12 mouse cellular contexts compared by ENCODE assay signal in genomic region chr10:60286546-60286945, GRCm38 (mm10). TPM values are rescaled to one million over a fixed set of nuclear protein-coding genes. Genes with fewer than 3 reads are reported as not detected.
DNase-seq lines count a peak whose midpoint lies in the region; ATAC-seq and TF ChIP-seq lines count a peak whose summit lies in the region.
"Had no signal": no experiment of that assay in that cellular context is flagged by ENCODE, and none has a peak within 500 bp of the region (broad histone marks: within the 10 kb centered on the region; RNA-seq: fewer than 3 reads in every experiment).

No protein-coding gene starts in this region.

- H3K4me2 ChIP-seq in liver, postnatal 0 days (ENCODE audit: low read depth, low read length), result no peak overlapping the region
- no peak overlapping the region for H3K4me2 ChIP-seq in liver, embryonic 12.5 days
- no peak overlapping the region for H3K4me2 ChIP-seq in forebrain, embryonic 16.5 days (ENCODE audit: low read length)

- 67% methylated on average over 7 of the region's 7 CpGs for WGBS in liver, postnatal 0 days (ENCODE audit: insufficient replicate concordance)
- WGBS in liver, embryonic 12.5 days (ENCODE audit: insufficient replicate concordance), result 74% methylated on average over 7 of the region's 7 CpGs
- 82% methylated on average over 7 of the region's 7 CpGs for WGBS in forebrain, embryonic 16.5 days
- WGBS in small intestine, adult 2 months, result 87% methylated on average over 7 of the region's 7 CpGs

- TF ChIP-seq POLR2A in small intestine, adult 2 months (IDR thresholded peaks at IDR 0.05; ENCODE audit: low read depth, low read length), result no peak

- TF ChIP-seq EP300 in liver, postnatal 0 days (IDR thresholded peaks at IDR 0.05; ENCODE audit: low read depth), result no peak

- H3K27ac ChIP-seq in liver, postnatal 0 days (ENCODE audit: low read depth), result peak overlapping the region; percentile 1
- no peak overlapping the region for H3K27ac ChIP-seq in liver, embryonic 12.5 days
- H3K27ac ChIP-seq in forebrain, embryonic 16.5 days (ENCODE audit: low read length), result peak overlapping the region; percentile 76
- peak overlapping the region; percentile 3; the same call in 1 of the 2 replicates for H3K27ac ChIP-seq in small intestine, adult 2 months (ENCODE audit: insufficient read depth, low read depth, low read length)
- H3K27ac ChIP-seq: liver, embryonic 14.5 days had no signal

- H3K27me3 ChIP-seq in liver, postnatal 0 days (ENCODE audit: insufficient read depth, low read length), result no peaks in the 10 kb centered on the region
- H3K27me3 ChIP-seq in liver, embryonic 12.5 days (replicated peaks), result no peaks in the 10 kb centered on the region
- H3K27me3 ChIP-seq in forebrain, embryonic 16.5 days (replicated peaks; ENCODE audit: control insufficient read depth, insufficient read depth, low read length), result no peaks in the 10 kb centered on the region
- no peaks in the 10 kb centered on the region for H3K27me3 ChIP-seq in megakaryocyte, embryonic 14.5 days (replicated peaks)
- H3K27me3 ChIP-seq in small intestine, adult 2 months (ENCODE audit: control insufficient read depth, insufficient read depth, low read length), result no peaks in the 10 kb centered on the region

- H3K9ac ChIP-seq in liver, postnatal 0 days (replicated peaks), result no peak overlapping the region
- no peak overlapping the region for H3K9ac ChIP-seq in liver, embryonic 12.5 days
- H3K9ac ChIP-seq in forebrain, embryonic 16.5 days (replicated peaks; ENCODE audit: low read depth, low read length), result no peak overlapping the region
- H3K9ac ChIP-seq: liver, embryonic 14.5 days had no signal

- no peak overlapping the region for H3K4me3 ChIP-seq in liver, postnatal 0 days (ENCODE audit: low read depth, low read length)
- no peak overlapping the region for H3K4me3 ChIP-seq in liver, embryonic 12.5 days
- no peak overlapping the region for H3K4me3 ChIP-seq in forebrain, embryonic 16.5 days (replicated peaks; ENCODE audit: low read length)
- H3K4me3 ChIP-seq in megakaryocyte, embryonic 14.5 days (replicated peaks), result peak overlapping the region; percentile 33
- H3K4me3 ChIP-seq in small intestine, adult 2 months (ENCODE audit: low read depth, low read length), result no peak overlapping the region

- DNase-seq in liver, postnatal 0 days, result no peak
- no peak for DNase-seq in embryo, embryonic 10.5 days (ENCODE audit: low spot score)
- no peak for DNase-seq in kidney, postnatal 25 days
- no peak for DNase-seq in kidney, postnatal 14 days
- DNase-seq: cerebellum, postnatal 10 days; kidney, postnatal 10 days; right cerebral cortex, postnatal 14 days had no signal

- no peak for TF ChIP-seq CTCF in liver, postnatal 0 days (IDR thresholded peaks at IDR 0.05; ENCODE audit: low read depth)
- TF ChIP-seq CTCF in small intestine, adult 2 months (IDR thresholded peaks at IDR 0.05; ENCODE audit: extremely low read depth, insufficient read length, insufficient replicate concordance, low read depth, low read length), result no peak

- no peaks in the 10 kb centered on the region for H3K9me3 ChIP-seq in liver, postnatal 0 days (ENCODE audit: low read length)
- H3K9me3 ChIP-seq in liver, embryonic 12.5 days (replicated peaks), result no peaks in the 10 kb centered on the region
- H3K9me3 ChIP-seq in forebrain, embryonic 16.5 days (ENCODE audit: control insufficient read depth, low read length), result no peaks in the 10 kb centered on the region
- no peaks in the 10 kb centered on the region for H3K9me3 ChIP-seq in megakaryocyte, embryonic 14.5 days

- peaks cover 86% of the 10 kb centered on the region for H3K4me1 ChIP-seq in liver, postnatal 0 days (ENCODE audit: insufficient read depth)
- H3K4me1 ChIP-seq in liver, embryonic 12.5 days, result peaks cover 90% of the 10 kb centered on the region
- peaks cover 50% of the 10 kb centered on the region for H3K4me1 ChIP-seq in forebrain, embryonic 16.5 days (replicated peaks; ENCODE audit: control insufficient read depth, insufficient read depth, low read length)
- peaks cover 98% of the 10 kb centered on the region for H3K4me1 ChIP-seq in megakaryocyte, embryonic 14.5 days
- peaks cover 59% of the 10 kb centered on the region for H3K4me1 ChIP-seq in small intestine, adult 2 months (ENCODE audit: control insufficient read depth, insufficient read depth, insufficient read length, low read length)

- H3K36me3 ChIP-seq in liver, postnatal 0 days (replicated peaks; ENCODE audit: insufficient read depth, low read length), result peaks cover 2% of the 10 kb centered on the region; the same call in 1 of the 2 replicates
- H3K36me3 ChIP-seq in liver, embryonic 12.5 days, result peaks cover 15% of the 10 kb centered on the region
- H3K36me3 ChIP-seq in forebrain, embryonic 16.5 days (ENCODE audit: control insufficient read depth, insufficient read depth), result no peaks in the 10 kb centered on the region
- peaks cover 49% of the 10 kb centered on the region for H3K36me3 ChIP-seq in megakaryocyte, embryonic 14.5 days (replicated peaks; ENCODE audit: low read length)
- peaks cover 3% of the 10 kb centered on the region; the same call in 1 of the 2 replicates for H3K36me3 ChIP-seq in small intestine, adult 2 months (ENCODE audit: control insufficient read depth, insufficient read depth, low read length)

- no peak for ATAC-seq in liver, postnatal 0 days
- ATAC-seq in liver, embryonic 12.5 days, result no peak
- ATAC-seq in forebrain, embryonic 16.5 days, result no peak

RNA-seq across cellular contexts. Expression of gene Psap, which starts 9.1 kb away (rescaled TPM):
- 105 and 110 TPM in 2 replicates for polyA plus RNA-seq in liver, postnatal 0 days (2015; fragmentation: Nextera tagmentation; extraction: Ambion mirVana)
- 42.9 and 43.3 TPM in 2 replicates for polyA plus RNA-seq in liver, embryonic 12.5 days (2016; fragmentation: Nextera tagmentation; extraction: Ambion mirVana)
- polyA plus RNA-seq in forebrain, embryonic 16.5 days (2015; fragmentation: Nextera tagmentation; extraction: Ambion mirVana), result 165 and 223 TPM in 2 replicates
- polyA plus RNA-seq in megakaryocyte, embryonic 14.5 days (2012; ENCODE audit: insufficient read depth, low replicate concordance), result 220 and 417 TPM in 2 replicates
- polyA plus RNA-seq in small intestine, adult 2 months (2012; rRNA removed), result 306 and 443 TPM in 2 replicates
